In genomic region chr4:118275601-118276519, GRCm38 (mm10) we compare ENCODE assay signal across 9 mouse cellular contexts. TPM values are rescaled to one million over a fixed set of nuclear protein-coding genes. Genes with fewer than 3 reads are reported as not detected.
DNase-seq lines count a peak whose midpoint lies in the region; ATAC-seq and TF ChIP-seq lines count a peak whose summit lies in the region.
"Had no signal": no experiment of that assay in that cellular context is flagged by ENCODE, and none has a peak within 500 bp of the region (broad histone marks: within the 10 kb centered on the region; RNA-seq: fewer than 3 reads in every experiment).

No protein-coding gene starts in this region.

- DNase-seq in lung, adult 2 months: peak; percentile 43
- DNase-seq in lung, postnatal 25 days (ENCODE audit: low spot score): no peak
- DNase-seq in liver, postnatal 0 days: no peak
- DNase-seq in frontal cortex, adult 2 months (ENCODE audit: extremely low spot score in 1 of 2, low spot score in 1 of 2): no peak
- DNase-seq in adrenal gland, adult 18-20 months (ENCODE audit: low spot score in 2 of 2): no peak
- no peak for DNase-seq in urinary bladder, postnatal 4 days (ENCODE audit: low spot score in 2 of 2)

- H3K9me3 ChIP-seq in hindbrain, embryonic 12.5 days (replicated peaks): no peaks in the 10 kb centered on the region
- H3K9me3 ChIP-seq in liver, postnatal 0 days (ENCODE audit: low read length): no peaks in the 10 kb centered on the region
- H3K9me3 ChIP-seq in stomach, embryonic 15.5 days: no peaks in the 10 kb centered on the region

- H3K9ac ChIP-seq in hindbrain, embryonic 12.5 days: peak overlapping the region; percentile 40; the same call in 1 of the 2 replicates
- H3K9ac ChIP-seq in liver, postnatal 0 days (replicated peaks): peak overlapping the region; percentile 46
- no peak overlapping the region for H3K9ac ChIP-seq in stomach, embryonic 15.5 days

- peaks cover 27% of the 10 kb centered on the region for H3K36me3 ChIP-seq in hindbrain, embryonic 12.5 days
- H3K36me3 ChIP-seq in liver, postnatal 0 days (replicated peaks; ENCODE audit: insufficient read depth, low read length): no peaks in the 10 kb centered on the region; the same call in 1 of the 2 replicates
- H3K36me3 ChIP-seq in stomach, embryonic 15.5 days: peaks cover 14% of the 10 kb centered on the region; the same call in 1 of the 2 replicates

- H3K27ac ChIP-seq in hindbrain, embryonic 12.5 days: peak overlapping the region; percentile 97
- peak overlapping the region; percentile 81 for H3K27ac ChIP-seq in liver, postnatal 0 days (ENCODE audit: low read depth)
- H3K27ac ChIP-seq in stomach, embryonic 15.5 days: peak overlapping the region; percentile 93

- H3K4me1 ChIP-seq in lung, adult 2 months (ENCODE audit: control insufficient read depth, insufficient read depth, low read length): peaks cover 27% of the 10 kb centered on the region
- peaks cover 91% of the 10 kb centered on the region for H3K4me1 ChIP-seq in hindbrain, embryonic 12.5 days
- H3K4me1 ChIP-seq in liver, postnatal 0 days (ENCODE audit: insufficient read depth): peaks cover 50% of the 10 kb centered on the region
- H3K4me1 ChIP-seq in stomach, embryonic 15.5 days: peaks cover 72% of the 10 kb centered on the region

- WGBS in lung, adult 2 months: 76% methylated on average over 6 of the region's 6 CpGs
- 53% methylated on average over 6 of the region's 6 CpGs for WGBS in hindbrain, embryonic 12.5 days
- 70% methylated on average over 6 of the region's 6 CpGs for WGBS in liver, postnatal 0 days (ENCODE audit: insufficient replicate concordance)
- 73% methylated on average over 6 of the region's 6 CpGs for WGBS in stomach, embryonic 15.5 days

- TF ChIP-seq EP300 in liver, postnatal 0 days (IDR thresholded peaks at IDR 0.05; ENCODE audit: low read depth): no peak

- TF ChIP-seq POLR2A in lung, adult 2 months (IDR thresholded peaks at IDR 0.05; ENCODE audit: borderline replicate concordance, extremely low read depth, low read depth, low read length): no peak

- no peak overlapping the region for H3K4me3 ChIP-seq in lung, adult 2 months (replicated peaks; ENCODE audit: extremely low read depth, low read depth, low read length)
- no peak overlapping the region for H3K4me3 ChIP-seq in hindbrain, embryonic 12.5 days
- no peak overlapping the region for H3K4me3 ChIP-seq in liver, postnatal 0 days (ENCODE audit: low read depth, low read length)
- H3K4me3 ChIP-seq in stomach, embryonic 15.5 days (replicated peaks): no peak overlapping the region

- TF ChIP-seq CTCF in lung, adult 2 months (IDR thresholded peaks at IDR 0.05; ENCODE audit: insufficient read depth, low read length): no peak
- TF ChIP-seq CTCF in liver, postnatal 0 days (IDR thresholded peaks at IDR 0.05; ENCODE audit: low read depth): no peak

- no peaks in the 10 kb centered on the region for H3K27me3 ChIP-seq in hindbrain, embryonic 12.5 days
- no peaks in the 10 kb centered on the region for H3K27me3 ChIP-seq in liver, postnatal 0 days (ENCODE audit: insufficient read depth, low read length)
- H3K27me3 ChIP-seq in stomach, embryonic 15.5 days (replicated peaks): no peaks in the 10 kb centered on the region
- H3K27me3 ChIP-seq: Patski had no signal

- H3K4me2 ChIP-seq in hindbrain, embryonic 12.5 days (replicated peaks): peak overlapping the region; percentile 38
- H3K4me2 ChIP-seq in liver, postnatal 0 days (ENCODE audit: low read depth, low read length): peak overlapping the region; percentile 18; the same call in 1 of the 2 replicates
- H3K4me2 ChIP-seq in stomach, embryonic 15.5 days: peak overlapping the region; percentile 29

- peak; percentile 82 for ATAC-seq in hindbrain, embryonic 12.5 days (ENCODE audit: low FRiP score)
- peak; percentile 40 for ATAC-seq in liver, postnatal 0 days
- ATAC-seq in stomach, embryonic 15.5 days (ENCODE audit: insufficient read depth, low FRiP score, low read depth): peak; percentile 53

RNA-seq across cellular contexts. Expression of gene Ptprf, which starts 15.3 kb away (rescaled TPM):
- 245 and 250 TPM in 2 replicates for polyA plus RNA-seq in lung, adult 2 months (2012; rRNA removed)
- polyA plus RNA-seq in hindbrain, embryonic 12.5 days (2016; fragmentation: Nextera tagmentation; extraction: Ambion mirVana): 131 and 137 TPM in 2 replicates
- 10.3 and 11.8 TPM in 2 replicates for polyA plus RNA-seq in liver, postnatal 0 days (2015; fragmentation: Nextera tagmentation; extraction: Ambion mirVana)
- polyA plus RNA-seq in stomach, embryonic 15.5 days (2015; fragmentation: Nextera tagmentation; extraction: Ambion mirVana): 79.2 and 85.6 TPM in 2 replicates
- 48.7 and 61.0 TPM in 2 replicates for polyA plus RNA-seq in frontal cortex, adult 2 months (2012; rRNA removed)
- total RNA-seq in adrenal gland, adult 18-20 months (2021): 10 to 100 TPM; 42.5 to 43.1 TPM
